Mouse (Mus musculus) cortical plate, adult 2 months (tissue): ENCODE measurements at regions not wholly inside any gene's neighbourhood (a gene's known extent, or its start where the extent isn't known, plus 50 kb on each side); places are given as distances from the start of the nearest gene placed in this dataset.
A peak's percentile ranks its signal among the peaks of the same experiment; 100 is the strongest.

Experiments used
- H3K27ac ChIP-seq: fragments of 200-500 bp; 2 replicates; pipeline ENCODE4 v1.5.1; 2012; ENCODE audit warnings: low read length, control low read depth, inconsistent platforms; ENCODE audit not compliant: insufficient read depth
- H3K4me1 ChIP-seq: fragments of 200-500 bp; 2 replicates; pipeline ENCODE4 v1.6.1; 2011; ENCODE audit warnings: low read length; ENCODE audit not compliant: control insufficient read depth, insufficient read depth
- H3K4me3 ChIP-seq: fragments of 200-500 bp; 2 replicates; pipeline ENCODE4 v1.5.1; 2011; ENCODE audit warnings: mild to moderate bottlenecking, low read length, control low read depth; ENCODE audit not compliant: insufficient read depth
- CTCF ChIP-seq: fragments of 200-500 bp; IDR thresholded peaks from 2 replicates; pipeline ENCODE4 v1.5.1; 2011; ENCODE audit warnings: mild to moderate bottlenecking, control low read depth, low read length; ENCODE audit not compliant: insufficient read depth; ENCODE audit errors: extremely low read depth
- POLR2A ChIP-seq: fragments of 200-500 bp; IDR thresholded peaks from 2 replicates; pipeline ENCODE4 v1.6.1; 2011; ENCODE audit warnings: mild to moderate bottlenecking, low read length, control low read depth; ENCODE audit not compliant: insufficient read depth; ENCODE audit errors: extremely low read depth

DNA sequence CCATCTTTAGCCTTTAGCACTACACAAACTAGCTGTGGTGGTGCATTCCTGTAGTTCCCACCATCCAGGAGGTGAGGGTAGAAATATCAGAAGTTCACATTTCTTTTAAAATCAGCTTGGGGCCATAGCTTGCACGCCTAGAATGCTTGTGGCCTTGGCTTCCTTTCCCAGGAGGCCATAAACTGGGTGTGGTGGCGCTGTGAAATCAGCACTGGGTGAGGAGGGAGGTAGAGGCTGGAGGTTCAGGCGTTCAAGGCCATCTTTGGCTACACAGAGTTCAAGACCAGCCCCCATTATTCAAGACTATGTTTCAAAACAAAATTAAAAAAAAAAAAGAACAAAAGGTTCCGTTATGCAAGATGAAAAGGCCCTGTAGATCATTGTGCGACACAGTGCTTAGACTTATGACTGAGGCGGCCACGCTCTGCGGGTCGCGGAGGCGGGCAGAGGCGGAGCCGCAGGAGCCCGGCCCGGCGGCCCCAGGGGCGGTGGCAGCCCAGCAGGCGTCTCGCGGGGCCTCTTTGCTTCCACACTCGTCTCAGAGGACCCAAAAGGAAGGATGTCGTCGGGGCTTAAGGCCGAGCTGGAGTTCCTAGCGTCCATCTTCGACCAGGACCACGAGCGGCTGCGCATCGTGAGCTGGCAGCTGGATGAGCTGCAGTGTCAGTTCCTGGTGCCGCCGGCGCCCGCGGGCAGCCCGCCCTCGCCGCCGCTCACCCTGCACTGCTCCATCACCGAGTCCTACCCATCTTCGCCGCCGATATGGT, 134.7 kb upstream of the Usp9x start:
- no peak for TF ChIP-seq CTCF
- TF ChIP-seq POLR2A = 0 out of 2 replicates have a peak, but pooled peaks have one; percentile 7
- 0 out of 2 replicates have a peak overlapping the region, but pooled peaks have one; percentile 48 for H3K27ac ChIP-seq

DNA sequence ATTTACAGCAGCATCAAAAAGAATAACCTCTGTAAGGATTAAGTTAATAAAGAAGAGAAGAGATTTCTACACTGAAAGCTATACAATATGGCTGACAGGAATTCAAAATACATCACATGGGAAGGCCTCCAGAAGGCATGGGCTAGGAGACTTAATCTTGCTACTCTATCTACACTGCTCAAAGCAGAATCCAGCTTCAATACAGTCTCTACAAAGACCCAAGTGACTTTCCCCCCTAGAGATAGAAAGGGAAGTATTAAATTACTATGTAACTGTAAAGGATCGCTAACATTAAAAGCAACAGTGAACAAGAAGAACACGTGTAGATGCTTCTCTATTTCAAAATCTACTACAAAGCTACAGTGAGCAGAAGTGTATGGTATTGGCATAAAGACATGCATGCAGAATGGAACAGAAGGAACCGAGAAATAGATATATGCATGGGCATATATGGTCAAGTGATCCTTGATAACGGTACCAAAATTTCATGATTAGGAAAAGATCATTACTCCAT, 137.9 kb upstream of the Usp9x start:
- no peaks in the 10 kb centered on the region for H3K4me1 ChIP-seq
- no peak for TF ChIP-seq CTCF
- TF ChIP-seq POLR2A = no peak
- no peak overlapping the region for H3K27ac ChIP-seq
- no peak overlapping the region for H3K4me3 ChIP-seq

More for the DNA sequence above, 134.7 kb upstream of the Usp9x start:
- Histone ChIP-seq H3K4me3 (peak overlapping the region; percentile 70), H3K4me1 (no peaks in the 10 kb centered on the region)

DNA sequence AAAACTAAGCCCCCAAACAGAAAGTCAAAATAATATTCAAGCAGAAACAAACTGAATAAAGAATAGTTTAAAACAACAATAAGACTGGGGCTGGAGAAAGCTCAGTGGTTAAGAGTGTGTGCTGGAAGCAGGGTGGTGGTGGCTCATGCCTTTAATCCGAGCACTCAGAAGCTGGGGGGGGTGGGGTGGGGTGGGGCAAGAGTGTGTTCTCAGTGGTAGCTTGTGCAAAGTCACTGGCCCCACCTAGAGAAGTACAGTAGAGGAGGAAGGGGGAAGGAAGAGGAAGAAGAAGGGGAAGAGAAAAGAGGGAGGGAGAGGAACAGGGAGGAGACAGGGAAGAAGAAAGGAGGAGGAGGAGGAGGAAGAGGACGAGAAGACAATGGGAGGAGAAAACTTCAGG, 141.1 kb upstream of the Usp9x start:
- no peaks in the 10 kb centered on the region for H3K4me1 ChIP-seq
- TF ChIP-seq POLR2A = no peak
- TF ChIP-seq CTCF = no peak
- H3K4me3 ChIP-seq = no peak overlapping the region
- H3K27ac ChIP-seq = no peak overlapping the region

- no peak for TF ChIP-seq POLR2A
- no peak for TF ChIP-seq CTCF
- H3K4me3 ChIP-seq = no peak overlapping the region
- no peak overlapping the region for H3K27ac ChIP-seq
- H3K4me1 ChIP-seq = no peaks in the 10 kb centered on the region
Observed at GRCm38 (mm10) chrX:12927797-12928589, 143.3 kb upstream of the Usp9x start.

- TF ChIP-seq CTCF (no peak), POLR2A (no peak)
- Histone ChIP-seq H3K27ac (no peak overlapping the region), H3K4me1 (no peaks in the 10 kb centered on the region), H3K4me3 (no peak overlapping the region)
Observed at GRCm38 (mm10) chrX:12924705-12925644, 146.3 kb upstream of the Usp9x start.

DNA sequence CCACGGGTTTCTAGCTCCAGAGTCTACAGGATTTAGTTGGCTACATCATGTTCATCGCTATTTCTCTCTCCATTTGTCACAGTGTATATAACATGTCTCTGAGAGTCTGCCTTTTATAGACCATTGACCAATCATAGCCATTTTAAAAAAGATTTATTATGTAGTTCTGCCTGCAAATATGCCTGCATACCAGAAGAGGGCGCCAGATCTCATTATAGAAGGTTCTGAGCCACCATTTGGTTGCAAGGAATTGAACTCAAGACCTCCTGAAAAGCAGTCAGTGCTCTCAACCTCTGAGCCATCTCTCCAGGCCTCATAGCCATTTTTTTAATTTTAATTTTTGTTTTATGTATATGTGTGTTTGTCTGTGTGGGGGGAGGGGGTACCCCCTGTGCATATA, 151.7 kb upstream of the Usp9x start:
- TF ChIP-seq CTCF (0 out of 2 replicates have a peak, but pooled peaks have one; percentile 1), POLR2A (no peak)
- no peak overlapping the region for H3K27ac ChIP-seq
- no peak overlapping the region for H3K4me3 ChIP-seq
- H3K4me1 ChIP-seq = no peaks in the 10 kb centered on the region

DNA sequence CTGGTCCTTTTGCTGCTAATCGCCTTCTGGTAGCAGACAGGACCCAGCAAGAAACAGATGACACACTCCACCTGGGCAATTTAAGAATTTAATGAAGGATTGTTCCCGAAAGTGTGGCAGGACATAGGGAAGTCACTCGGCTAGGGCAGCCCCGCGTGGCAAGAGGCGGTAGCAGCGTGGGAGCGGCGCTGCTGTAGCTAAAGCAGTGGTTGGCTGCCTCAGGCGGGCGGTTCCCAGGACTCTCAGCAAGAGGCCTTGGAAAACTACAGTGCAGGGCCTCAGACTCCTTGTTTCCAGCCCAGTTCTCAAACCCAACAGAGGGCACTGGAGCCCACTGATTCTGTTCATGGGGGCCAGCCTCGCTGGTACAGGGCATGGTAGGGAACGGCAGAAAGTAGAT, 154.2 kb upstream of the Usp9x start:
- Histone ChIP-seq H3K27ac (no peak overlapping the region), H3K4me3 (no peak overlapping the region), H3K4me1 (no peaks in the 10 kb centered on the region)
- TF ChIP-seq CTCF (no peak), POLR2A (no peak)

DNA sequence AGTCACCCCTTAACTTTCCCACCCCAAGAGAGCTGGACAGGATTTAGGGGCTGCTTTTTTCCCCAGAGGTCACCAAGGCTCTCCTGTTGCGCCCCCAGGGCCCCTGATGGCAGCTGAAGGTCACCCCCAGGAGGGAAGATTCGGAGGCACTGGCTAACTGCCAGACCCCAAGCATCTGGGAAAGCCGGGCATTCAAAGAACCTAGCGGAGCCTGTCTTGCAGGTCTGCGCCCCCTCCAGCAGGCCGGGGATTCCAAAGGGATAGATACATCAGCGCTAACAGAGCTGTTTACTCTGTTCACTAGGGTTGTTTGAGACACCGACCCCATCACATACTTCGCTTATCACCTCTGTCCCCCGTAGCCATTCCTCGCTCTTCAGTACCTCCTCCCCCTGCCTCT, 154.6 kb upstream of the Usp9x start:
- Histone ChIP-seq H3K4me3 (no peak overlapping the region), H3K27ac (no peak overlapping the region), H3K4me1 (no peaks in the 10 kb centered on the region)
- TF ChIP-seq CTCF = no peak
- no peak for TF ChIP-seq POLR2A

DNA sequence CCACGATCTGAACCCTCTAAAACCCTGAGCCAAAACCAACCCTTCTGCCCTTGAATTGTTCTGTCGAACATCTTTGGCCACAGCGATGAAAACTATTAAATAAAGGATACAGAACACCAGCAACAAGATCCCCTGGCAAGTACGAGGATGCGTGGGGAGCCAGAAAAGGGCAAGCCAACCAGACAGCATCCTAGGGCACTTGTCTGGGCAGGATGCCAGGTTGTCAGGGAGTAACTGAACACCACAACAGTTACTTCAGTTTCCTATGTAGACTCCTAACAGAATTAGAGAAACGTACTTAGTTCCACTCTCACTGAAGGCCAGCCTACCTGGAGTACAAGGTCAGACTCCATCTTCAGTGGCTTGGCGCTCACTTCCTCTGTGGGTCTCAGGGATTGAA, 138.4 kb upstream of the Med14 start:
- Histone ChIP-seq H3K4me3 (no peak overlapping the region), H3K27ac (no peak overlapping the region)
- TF ChIP-seq POLR2A (no peak), CTCF (no peak)

More for the DNA sequence above, 138.4 kb upstream of the Med14 start:
- H3K4me1 ChIP-seq = no peaks in the 10 kb centered on the region
